Mouse (Mus musculus) brown adipose tissue, adult 24 weeks (tissue): ENCODE data around the gene Mcrip1. TPM values are rescaled to one million over a fixed set of nuclear protein-coding genes. Genes with fewer than 3 reads are reported as not detected.
A peak's percentile ranks its signal among the peaks of the same experiment; 100 is the strongest.

ENCODE experiments used
- H3K27ac ChIP-seq: fragments of 200-500 bp; replicated peaks from 2 replicates; pipeline ENCODE4 v1.5.1; 2012; ENCODE audit warnings: low read depth, mild to moderate bottlenecking, low read length
- H3K4me1 ChIP-seq: fragments of 200-500 bp; 2 replicates; pipeline ENCODE4 v1.6.1; 2012; ENCODE audit warnings: low read length, mixed read lengths; ENCODE audit not compliant: control insufficient read depth, insufficient read depth, insufficient read length
- H3K4me3 ChIP-seq: fragments of 200-500 bp; 2 replicates; pipeline ENCODE4 v1.5.1; 2012; ENCODE audit warnings: low read depth, mild to moderate bottlenecking, low read length, moderate library complexity; ENCODE audit not compliant: insufficient read depth
- polyA plus RNA-seq: library from polyadenylated mRNA; stranded (reverse); fragments of >200 nt; gene quantifications from 2 replicates; pipeline ENCODE4 v1.2.4, GENCODE M21; 2012; ENCODE audit not compliant: missing spikeins, insufficient read depth, insufficient read length

Mcrip1 gene
- polyA plus RNA-seq, 1 experiment: 28.0 TPM

- Histone ChIP-seq H3K27ac (no peak overlapping the region), H3K4me1 (0 out of 2 replicates have a peak, but pooled peaks cover 3% of the 10 kb centered on the region), H3K4me3 (no peak overlapping the region)
These were observed 29.2 kb upstream of the Mcrip1 start for GRCm38 (mm10) chr11:120578694-120579243.

GRCm38 (mm10) chr11:120578024-120578693, 28.6 kb upstream of the Mcrip1 start:
- Histone ChIP-seq H3K27ac (no peak overlapping the region), H3K4me3 (no peak overlapping the region)

GRCm38 (mm10) chr11:120577211-120578023, 27.9 kb upstream of the Mcrip1 start:
- Histone ChIP-seq H3K4me1 (0 out of 2 replicates have a peak, but pooled peaks cover 3% of the 10 kb centered on the region), H3K4me3 (no peak overlapping the region), H3K27ac (no peak overlapping the region)

More at GRCm38 (mm10) chr11:120578024-120578693, 28.6 kb upstream of the Mcrip1 start:
- H3K4me1 ChIP-seq: 0 out of 2 replicates have a peak, but pooled peaks cover 3% of the 10 kb centered on the region

- H3K4me3 ChIP-seq: no peak overlapping the region
- H3K27ac ChIP-seq: no peak overlapping the region
- 0 out of 2 replicates have a peak, but pooled peaks cover 3% of the 10 kb centered on the region for H3K4me1 ChIP-seq
These were observed 26.9 kb upstream of the Mcrip1 start for GRCm38 (mm10) chr11:120576365-120576981.

GRCm38 (mm10) chr11:120575940-120576339, 26.4 kb upstream of the Mcrip1 start:
- H3K4me3 ChIP-seq: no peak overlapping the region
- H3K4me1 ChIP-seq: 0 out of 2 replicates have a peak, but pooled peaks cover 3% of the 10 kb centered on the region
- no peak overlapping the region for H3K27ac ChIP-seq

GRCm38 (mm10) chr11:120575046-120575445, 25.5 kb upstream of the Mcrip1 start:
- H3K27ac ChIP-seq: no peak overlapping the region
- 0 out of 2 replicates have a peak, but pooled peaks cover under 1% of the 10 kb centered on the region for H3K4me1 ChIP-seq
- no peak overlapping the region for H3K4me3 ChIP-seq

- Histone ChIP-seq H3K4me3 (0 out of 2 replicates have a peak overlapping the region, but pooled peaks have one; percentile 2), H3K27ac (no peak overlapping the region), H3K4me1 (no peaks in the 10 kb centered on the region)
These were observed 24.7 kb upstream of the Mcrip1 start for GRCm38 (mm10) chr11:120574278-120574600.

- peak overlapping the region; percentile 77 for H3K4me3 ChIP-seq
These were observed 24.2 kb upstream of the Mcrip1 start for GRCm38 (mm10) chr11:120573585-120574277.

GRCm38 (mm10) chr11:120572752-120573584, 23.4 kb upstream of the Mcrip1 start, which contains the start of gene P4hb:
Gene P4hb (minus strand): TSS chr11:120573253.
- Histone ChIP-seq H3K4me1 (no peaks in the 10 kb centered on the region), H3K27ac (peak within 1 kb of the TSS; percentile 84)

More at GRCm38 (mm10) chr11:120573585-120574277, 24.2 kb upstream of the Mcrip1 start:
- Histone ChIP-seq H3K4me1 (no peaks in the 10 kb centered on the region), H3K27ac (peak overlapping the region; percentile 84)

GRCm38 (mm10) chr11:120572417-120572751, 22.9 kb upstream of the Mcrip1 start:
- H3K27ac ChIP-seq: peak overlapping the region; percentile 46
- no peaks in the 10 kb centered on the region for H3K4me1 ChIP-seq
- H3K4me3 ChIP-seq: peak overlapping the region; percentile 82

More at GRCm38 (mm10) chr11:120572752-120573584, 23.4 kb upstream of the Mcrip1 start, which contains the start of gene P4hb:
- H3K4me3 ChIP-seq: peak within 1 kb of the TSS; percentile 82

GRCm38 (mm10) chr11:120571754-120572416, 22.4 kb upstream of the Mcrip1 start:
- Histone ChIP-seq H3K27ac (no peak overlapping the region), H3K4me1 (no peaks in the 10 kb centered on the region), H3K4me3 (peak overlapping the region; percentile 82)

GRCm38 (mm10) chr11:120571122-120571521, 21.6 kb upstream of the Mcrip1 start:
- Histone ChIP-seq H3K4me3 (peak overlapping the region; percentile 82), H3K27ac (no peak overlapping the region), H3K4me1 (no peaks in the 10 kb centered on the region)

GRCm38 (mm10) chr11:120568324-120568723, 18.8 kb upstream of the Mcrip1 start:
- no peak overlapping the region for H3K27ac ChIP-seq
- no peaks in the 10 kb centered on the region for H3K4me1 ChIP-seq
- H3K4me3 ChIP-seq: no peak overlapping the region
